Mouse (Mus musculus) urinary bladder, adult 18-20 months (tissue): ENCODE results near the gene Igtp.
"Not testable (repeated sequence)": the region's sequence is repeated elsewhere in the genome, so short reads cannot be mapped to it uniquely, and the experiment has no call there.

ENCODE experiments used
- DNase-seq, 2 experiments: peaks; one replicate each; pipeline ENCODE4 v3.0.0; 2022; ENCODE audit warnings: low spot score in 2 of 2, mixed read lengths in 2 of 2

Gene Igtp

GRCm38 (mm10) chr11:58213673-58214342 is 14.5 kb downstream of the Igtp start:
- DNase-seq = no peak

GRCm38 (mm10) chr11:58214391-58215048 is 15.2 kb downstream of the Igtp start:
- DNase-seq = peak; percentile 74 to 85

- not testable (repeated sequence) for DNase-seq
Observed at GRCm38 (mm10) chr11:58215049-58215430, 15.7 kb downstream of the Igtp start.

DNA sequence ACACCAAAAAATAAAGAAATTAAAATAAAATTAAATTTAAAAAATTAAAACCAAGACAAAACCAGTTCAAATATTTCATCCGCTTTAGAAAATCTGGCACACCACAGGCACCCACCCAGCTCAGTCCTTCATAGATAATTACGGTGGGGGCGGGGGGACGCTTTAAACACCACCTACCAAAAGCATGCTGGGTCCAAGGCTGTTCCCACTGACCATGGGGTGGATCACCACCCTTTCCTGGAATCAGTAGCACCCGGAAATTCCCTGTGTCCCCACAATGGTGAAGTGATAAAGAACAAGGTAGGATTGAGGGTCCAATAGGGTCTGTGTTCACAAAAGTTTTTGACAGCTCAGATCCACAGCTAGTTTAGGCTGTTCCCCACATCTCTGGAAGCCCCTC is 16.5 kb downstream of the Igtp start:
- DNase-seq = no peak

- DNase-seq = no peak
Observed at GRCm38 (mm10) chr11:58216823-58217222, 17.5 kb downstream of the Igtp start.

GRCm38 (mm10) chr11:58223751-58224150 is 24.4 kb downstream of the Igtp start:
- DNase-seq = no peak

DNA sequence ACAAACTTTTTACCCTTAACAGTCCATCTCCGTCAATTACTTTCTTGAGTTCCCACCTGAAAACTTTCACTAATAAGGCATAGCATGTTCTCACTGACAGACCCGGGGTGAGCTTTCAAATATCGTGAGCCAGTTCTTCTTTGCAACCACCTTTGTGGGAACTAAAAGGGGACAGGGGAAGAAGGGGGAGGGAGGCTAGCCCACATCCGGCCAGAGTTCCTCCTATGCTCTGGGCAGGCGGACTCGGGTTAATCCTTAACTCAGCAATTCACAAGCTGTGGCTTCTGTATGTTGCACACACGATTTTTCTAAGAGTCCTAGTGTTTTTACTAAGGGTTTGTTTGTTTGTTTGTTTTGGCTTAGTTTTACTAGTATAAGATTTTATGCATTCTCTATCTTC is 25.0 kb downstream of the Igtp start:
- no peak for DNase-seq

DNA sequence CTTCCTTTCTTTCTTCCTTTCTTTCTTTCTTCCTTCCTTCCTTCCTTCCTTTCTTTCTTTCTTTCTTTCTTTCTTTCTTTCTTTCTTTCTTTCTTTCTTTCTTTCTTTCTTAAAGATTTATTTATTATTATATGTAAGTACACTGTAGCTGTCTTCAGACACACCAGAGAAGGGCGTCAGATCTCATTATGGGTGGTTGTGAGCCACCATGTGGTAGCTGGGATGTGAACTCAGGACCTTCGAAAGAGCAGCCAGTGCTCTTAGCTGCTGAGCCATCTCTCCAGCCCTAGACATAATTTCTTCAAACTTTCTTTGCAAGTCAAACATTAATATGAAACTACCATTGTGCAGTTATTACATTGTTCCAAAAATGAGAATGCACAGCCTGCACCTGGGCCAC is 25.5 kb downstream of the Igtp start:
- not testable (repeated sequence) for DNase-seq

DNA sequence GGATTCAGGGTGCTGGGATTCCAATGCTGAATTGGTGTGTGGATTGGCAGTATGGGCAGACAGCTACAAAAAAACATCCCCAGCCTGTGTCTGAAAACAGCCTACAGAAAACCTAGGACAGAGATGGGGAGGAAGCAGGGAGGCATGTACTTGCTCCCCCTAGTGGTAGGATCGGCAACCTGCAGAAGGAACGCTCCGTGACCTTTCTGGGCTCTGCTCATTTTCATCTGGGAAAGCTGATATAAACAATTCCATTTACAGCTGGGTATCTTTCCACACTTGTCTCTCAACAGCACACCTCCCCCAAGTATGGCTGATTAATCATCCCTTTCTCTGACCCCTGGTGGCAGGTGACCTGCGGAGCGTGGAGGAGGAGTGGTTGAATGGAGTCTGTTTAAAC is 26.3 kb downstream of the Igtp start:
- peak; percentile 43 to 57 for DNase-seq

DNA sequence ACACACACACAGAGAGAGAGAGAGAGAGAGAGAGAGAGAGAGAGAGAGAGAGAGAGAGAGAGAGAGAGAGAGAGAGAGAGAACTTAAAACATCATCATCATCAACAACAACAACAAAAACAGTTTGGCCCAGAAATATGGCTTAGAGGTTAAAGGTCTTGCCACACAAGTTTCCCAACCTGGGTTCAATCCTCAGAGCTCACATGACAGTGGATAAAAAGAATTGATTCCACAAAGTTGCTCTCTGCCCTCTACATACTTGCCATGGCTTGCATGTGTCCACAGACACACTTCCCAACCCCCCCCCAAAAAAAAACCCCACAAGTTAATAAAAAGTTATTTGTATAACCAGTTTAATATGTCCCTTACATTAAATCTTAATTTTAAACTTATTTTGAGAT is 27.1 kb downstream of the Igtp start:
- DNase-seq = no peak

- not testable (repeated sequence) for DNase-seq
Observed at GRCm38 (mm10) chr11:58228021-58228420, 28.7 kb downstream of the Igtp start.

GRCm38 (mm10) chr11:58230396-58230910 is 31.1 kb downstream of the Igtp start:
- no peak for DNase-seq

- no peak for DNase-seq
Observed at GRCm38 (mm10) chr11:58231156-58231555, 31.8 kb downstream of the Igtp start.

DNA sequence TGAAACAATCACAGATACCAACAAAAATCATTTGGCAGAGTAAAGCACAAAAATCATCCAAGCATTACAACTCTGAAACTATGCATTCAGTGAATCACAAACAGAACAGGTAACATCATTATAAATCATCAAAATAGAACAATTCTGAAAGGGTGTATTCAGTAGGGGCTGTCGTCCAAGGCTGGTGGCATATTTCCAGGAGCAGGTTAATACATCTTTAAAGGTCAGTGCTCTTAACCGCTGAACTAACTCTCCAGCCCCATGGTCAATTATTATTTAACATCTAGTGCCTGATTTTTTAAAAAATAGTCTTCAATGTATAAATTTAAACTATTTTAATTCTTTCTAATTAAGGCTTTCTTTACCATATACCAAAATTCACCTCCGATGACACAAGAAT is 35.2 kb downstream of the Igtp start:
- DNase-seq = not testable (repeated sequence)

DNA sequence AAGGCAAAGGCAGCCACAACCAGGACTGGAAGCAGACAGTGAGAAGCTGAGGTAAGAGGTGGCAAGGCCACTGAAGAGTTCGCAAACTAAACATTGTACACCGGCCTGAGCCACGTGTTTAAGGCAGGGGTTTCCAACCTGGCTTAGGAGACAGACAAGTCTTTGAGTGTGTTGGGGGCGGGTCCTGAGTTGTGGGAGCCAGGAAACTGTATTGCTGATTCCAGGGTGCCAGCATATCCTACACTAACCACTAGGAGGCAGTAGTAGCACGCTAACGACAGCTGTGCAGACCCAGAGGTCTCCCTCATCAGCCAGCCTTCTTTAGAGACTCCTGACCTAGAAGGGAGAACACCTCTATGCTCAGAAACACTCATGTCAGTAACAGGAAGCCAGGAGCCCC is 35.8 kb downstream of the Igtp start:
- no peak for DNase-seq

- DNase-seq = peak; percentile 41 to 53
Observed at GRCm38 (mm10) chr11:58238840-58239791, 39.8 kb downstream of the Igtp start.

DNA sequence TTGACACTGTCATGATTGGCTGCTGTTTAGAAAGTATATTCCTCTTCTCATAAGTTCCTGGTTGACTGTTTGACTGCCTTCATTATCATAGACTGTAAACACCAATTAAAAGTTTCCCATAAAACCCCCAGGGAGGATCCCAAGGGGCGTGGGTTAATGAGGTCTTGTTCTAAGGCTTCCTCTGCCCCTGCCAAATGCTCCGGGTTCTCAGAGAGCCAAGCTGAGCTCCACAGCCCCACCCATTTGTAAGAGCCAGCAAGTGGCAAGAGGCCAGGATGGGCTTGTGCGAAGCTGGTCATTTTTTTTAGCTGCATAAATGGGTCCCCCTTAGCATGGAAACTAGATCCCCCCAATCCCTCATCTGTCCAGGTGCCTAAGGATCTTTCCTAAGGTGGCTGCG is 47.9 kb downstream of the Igtp start:
- peak in 1 of 2 experiments; percentile 16 for DNase-seq

DNA sequence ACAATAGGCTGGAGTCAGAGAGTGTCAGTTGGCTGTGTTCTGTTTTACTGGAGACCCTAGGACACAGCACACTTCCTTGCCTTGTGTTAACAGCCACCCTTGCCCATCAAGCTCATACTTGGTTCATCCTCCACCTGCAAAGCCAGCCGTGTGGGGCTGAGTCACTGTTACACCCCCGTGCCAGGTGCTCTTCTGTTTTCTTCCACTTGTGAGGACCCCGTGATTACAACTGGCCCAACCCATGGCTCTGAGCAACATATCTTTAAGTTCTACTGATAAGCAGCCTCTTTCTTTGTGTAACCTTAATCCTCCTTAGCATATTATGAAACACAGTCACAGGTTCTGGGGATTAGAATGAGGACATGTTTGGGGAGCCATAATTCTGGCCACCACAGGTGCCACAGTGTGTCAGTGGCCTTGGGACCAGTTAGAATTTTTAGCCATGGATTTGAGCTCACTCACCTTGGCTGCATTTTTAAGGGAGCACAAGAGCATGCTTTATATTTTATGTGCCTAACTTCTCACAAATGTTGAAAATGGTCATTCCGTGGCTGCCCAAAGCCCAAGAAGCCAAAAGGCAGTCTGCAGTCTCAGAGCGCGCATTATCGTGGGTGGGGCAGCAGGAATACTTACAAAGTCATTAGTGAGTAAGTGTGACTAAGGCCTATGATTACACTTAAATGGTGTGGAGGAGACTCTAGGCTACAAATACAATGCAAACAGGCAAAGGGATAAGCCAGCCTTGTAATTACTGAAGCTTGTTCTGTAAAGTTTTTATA is 50.0 kb downstream of the Igtp start:
- DNase-seq = no peak

GRCm38 (mm10) chr11:58250550-58250949 is 51.2 kb downstream of the Igtp start:
- peak in 1 of 2 experiments; percentile 17 for DNase-seq

GRCm38 (mm10) chr11:58254411-58254810 is 55.1 kb downstream of the Igtp start:
- DNase-seq = no peak
